Mouse (Mus musculus) T-helper 17 cell (primary cell): ENCODE measurements around the gene Diaph3.
"Not testable (repeated sequence)": the region's sequence is repeated elsewhere in the genome, so short reads cannot be mapped to it uniquely, and the experiment has no call there.

Source experiments
- in situ Hi-C, 2 experiments: fragments of 300-600 bp; cut with MboI, MseI; formaldehyde crosslinking; loops; 1 replicate in 1 of 2; 2 replicates in 1 of 2; pipeline ENCODE4 v1.15.1; 2025; ENCODE audit warnings: high pct_unique_total_duplicates in 2 of 2

Gene Diaph3

GRCm38 (mm10) chr14:87084906-87085305 lies 56.1 kb downstream of the Diaph3 start:
- in situ Hi-C loops = not testable (repeated sequence)

GRCm38 (mm10) chr14:87083911-87084310 lies 57.1 kb downstream of the Diaph3 start:
- in situ Hi-C loops = no loop called here

GRCm38 (mm10) chr14:87079725-87080124 lies 61.3 kb downstream of the Diaph3 start:
- in situ Hi-C loops = no loop called here

DNA sequence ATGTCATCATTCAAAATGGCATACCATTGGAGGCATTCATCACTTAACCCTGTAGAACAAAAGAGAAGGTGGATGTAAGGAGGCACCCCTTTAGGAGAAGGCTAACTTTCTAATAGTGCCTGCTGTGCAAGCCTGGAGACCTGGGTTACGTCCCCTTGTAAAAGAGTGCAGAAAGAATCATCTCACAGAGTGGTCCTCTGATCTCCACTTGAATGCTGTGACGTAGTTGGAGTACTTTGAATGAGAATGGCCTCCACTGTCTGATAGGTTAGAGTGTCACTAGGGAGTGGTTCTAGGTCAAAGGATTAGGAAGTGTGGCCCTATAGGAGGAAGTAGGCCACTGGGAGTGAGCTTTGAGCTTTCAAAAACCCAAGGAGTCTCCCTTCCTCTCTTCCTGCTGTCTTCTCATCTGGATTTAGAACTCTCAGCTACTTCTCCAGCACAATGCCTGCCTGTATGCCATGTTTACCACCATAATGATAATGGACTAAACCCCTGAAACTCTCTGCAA lies 66.0 kb downstream of the Diaph3 start:
- in situ Hi-C loops = no loop called here

- in situ Hi-C loops = no loop called here
Observed at GRCm38 (mm10) chr14:87064281-87064680, 76.8 kb downstream of the Diaph3 start.

DNA sequence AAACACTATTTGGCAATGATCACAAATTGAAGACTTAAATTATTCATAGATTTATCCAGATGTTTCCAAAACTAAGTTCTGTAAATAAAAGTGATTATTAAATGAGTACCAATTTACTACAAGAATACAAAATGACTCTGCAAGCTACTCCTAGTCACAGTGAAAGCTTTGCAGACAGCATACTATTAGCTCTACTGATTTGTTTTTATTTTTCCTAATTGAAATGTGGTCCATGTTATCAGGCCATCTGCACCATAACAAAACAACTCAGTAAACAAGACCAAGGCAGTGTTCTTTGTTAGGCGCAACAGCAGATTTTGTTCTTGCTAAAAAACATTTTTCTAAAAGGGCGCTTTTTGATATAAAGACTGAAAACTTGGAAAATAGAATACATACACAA lies 84.9 kb downstream of the Diaph3 start:
- in situ Hi-C loops = no loop called here

DNA sequence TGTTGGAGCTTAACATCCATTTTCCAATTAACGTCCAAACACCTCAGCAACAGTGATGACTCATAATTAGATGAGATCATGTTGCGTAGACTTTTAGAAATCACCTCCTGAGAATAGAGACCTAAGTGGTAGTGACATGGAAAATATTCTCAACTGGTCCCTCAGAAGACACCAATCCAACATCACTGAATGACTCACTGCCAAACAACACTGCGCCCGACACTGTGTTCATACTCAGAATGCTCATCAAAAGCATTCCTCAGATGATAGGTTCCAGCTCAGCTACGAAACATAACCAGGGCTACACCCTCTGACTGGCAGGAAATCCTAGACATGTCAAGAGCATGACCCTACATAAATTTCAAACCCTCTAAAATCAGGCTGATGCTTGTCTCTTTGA lies 89.8 kb downstream of the Diaph3 start:
- in situ Hi-C loops = no loop called here

- in situ Hi-C loops = loop anchor here in 1 of 2 experiments (10.0 kb wide), 1 partner anchor 790 kb away; no protein-coding TSS in a partner anchor
Observed at GRCm38 (mm10) chr14:87044401-87044806, 96.6 kb downstream of the Diaph3 start.

DNA sequence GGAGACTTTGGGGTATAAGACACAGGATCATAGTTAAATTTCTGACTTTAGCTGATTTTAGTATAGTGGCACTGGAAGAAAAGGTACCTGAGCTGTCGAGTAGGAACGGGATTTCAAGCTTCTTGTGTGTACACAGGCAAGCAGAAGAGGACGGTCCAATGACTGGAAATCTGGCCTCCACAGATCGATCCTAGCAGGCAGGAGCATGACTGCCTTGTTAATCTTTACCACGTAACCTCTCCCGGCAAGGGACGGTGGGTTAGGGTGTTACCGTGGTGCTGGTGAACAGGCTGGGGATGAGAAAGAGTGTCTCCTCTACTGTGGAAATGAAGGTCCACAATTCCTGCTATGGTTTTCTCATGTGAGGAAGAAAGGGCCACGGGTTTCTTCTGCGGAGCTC lies 120.8 kb downstream of the Diaph3 start:
- in situ Hi-C loops = no loop called here

GRCm38 (mm10) chr14:87019687-87020086 lies 121.3 kb downstream of the Diaph3 start:
- in situ Hi-C loops = no loop called here

DNA sequence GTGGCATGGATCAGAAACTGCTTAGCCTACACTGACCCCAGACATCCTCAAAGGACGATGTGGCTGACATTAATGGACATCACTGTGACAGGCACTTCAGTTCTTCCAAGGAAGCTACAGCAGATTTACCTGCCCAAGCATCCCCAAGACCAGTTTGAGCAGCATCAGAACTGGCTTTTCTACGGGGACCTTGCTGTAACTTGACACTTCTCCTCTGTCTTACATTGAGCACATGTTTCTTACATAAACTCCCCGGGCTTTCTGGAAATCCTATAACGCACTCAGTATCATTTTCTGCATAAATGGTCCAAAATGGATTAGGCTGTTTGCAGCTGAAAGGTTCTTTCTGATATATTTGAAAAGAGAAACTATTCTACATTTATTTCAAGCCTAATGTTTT lies 143.7 kb downstream of the Diaph3 start:
- in situ Hi-C loops = no loop called here

GRCm38 (mm10) chr14:86951169-86951568 lies 189.9 kb downstream of the Diaph3 start:
- in situ Hi-C loops = no loop called here

GRCm38 (mm10) chr14:86937953-86938352 lies 203.1 kb downstream of the Diaph3 start:
- in situ Hi-C loops = loop anchor here in 1 of 2 experiments (25.0 kb wide), 1 partner anchor 1726 kb away; no protein-coding TSS in a partner anchor

- in situ Hi-C loops = loop anchor here in 1 of 2 experiments (25.0 kb wide), 1 partner anchor 1724 kb away; no protein-coding TSS in a partner anchor
Observed at GRCm38 (mm10) chr14:86936424-86936823, 204.6 kb downstream of the Diaph3 start.

DNA sequence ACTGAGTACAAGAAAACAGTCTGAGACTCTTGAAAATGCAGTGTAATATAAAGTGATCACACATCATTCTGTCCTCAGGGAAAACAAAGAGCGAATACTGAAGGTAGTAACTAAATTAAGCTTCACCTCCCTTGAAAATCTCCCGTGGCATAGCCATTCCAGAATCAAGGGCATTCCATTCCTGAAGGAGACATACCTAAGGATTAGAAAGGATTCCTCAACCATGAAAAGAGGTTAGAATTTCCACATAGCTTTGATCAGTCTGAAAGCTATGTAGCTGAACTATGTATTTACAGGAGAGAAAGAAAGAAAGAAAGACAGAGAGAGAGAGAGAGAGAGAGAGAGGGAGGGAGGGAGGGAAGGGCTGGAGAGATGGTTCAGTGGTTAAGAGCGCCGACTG lies 210.3 kb downstream of the Diaph3 start:
- in situ Hi-C loops = loop anchor here in 1 of 2 experiments (25.0 kb wide), 1 partner anchor 1718 kb away; no protein-coding TSS in a partner anchor

DNA sequence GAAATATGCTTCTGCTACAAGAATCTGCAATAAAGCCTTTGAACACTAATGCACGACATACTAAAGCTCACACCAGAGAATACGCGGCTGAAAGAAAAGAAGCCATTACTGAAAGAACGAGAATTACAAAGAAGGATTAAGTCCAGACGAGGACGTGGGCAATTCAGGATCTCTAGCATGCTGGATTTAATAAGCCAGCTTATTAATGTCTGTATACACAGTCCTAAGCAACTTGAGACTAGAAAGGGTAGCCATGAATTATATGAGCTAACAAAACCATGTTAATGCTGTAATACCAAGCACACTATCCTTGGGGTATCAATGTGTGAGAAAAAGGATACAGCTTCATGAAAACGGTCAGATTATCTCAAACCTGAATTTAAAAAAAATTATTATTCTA lies 214.2 kb downstream of the Diaph3 start:
- in situ Hi-C loops = loop anchor here in 1 of 2 experiments (25.0 kb wide), 1 partner anchor 1715 kb away; no protein-coding TSS in a partner anchor

- in situ Hi-C loops = loop anchor here in 1 of 2 experiments (25.0 kb wide), 1 partner anchor 712 kb away; no protein-coding TSS in a partner anchor
Observed at GRCm38 (mm10) chr14:86898898-86899297, 242.1 kb downstream of the Diaph3 start.

DNA sequence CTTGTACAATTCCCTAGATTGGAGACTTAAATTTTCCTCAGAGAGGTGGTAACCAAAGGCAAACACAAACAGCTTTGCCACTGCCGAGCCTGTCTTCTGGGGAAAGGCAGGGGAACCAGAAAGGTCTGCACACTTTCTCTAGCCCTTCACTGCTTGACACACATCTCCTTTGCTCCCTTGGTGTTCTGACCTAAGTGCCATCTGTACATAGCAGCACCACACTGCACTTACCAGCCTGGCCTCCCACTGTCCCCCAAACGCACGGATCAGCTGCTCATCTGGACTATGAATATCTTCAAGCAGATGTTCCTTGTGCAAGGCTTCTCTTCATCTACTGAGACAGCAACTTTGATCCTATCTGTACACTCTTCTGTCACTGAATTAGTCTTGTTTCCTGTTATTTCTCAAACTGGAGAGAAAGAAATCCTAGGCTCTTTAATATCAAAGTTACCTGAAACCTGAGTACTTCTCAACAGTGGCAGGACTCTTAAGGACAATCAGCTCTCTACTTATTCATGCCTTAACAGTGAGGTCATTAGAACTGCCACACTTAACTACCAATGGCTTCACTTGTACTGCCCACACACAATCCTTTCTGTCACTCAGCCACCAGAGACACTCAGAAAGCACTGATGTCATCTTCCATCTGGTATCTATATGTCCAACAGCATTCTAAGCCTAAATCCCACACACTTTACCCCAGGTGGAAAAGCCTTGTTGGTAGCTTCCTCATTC lies 251.8 kb downstream of the Diaph3 start:
- in situ Hi-C loops = loop anchor here in 1 of 2 experiments (25.0 kb wide), 1 partner anchor 702 kb away; no protein-coding TSS in a partner anchor

- in situ Hi-C loops = loop anchor here in 1 of 2 experiments (25.0 kb wide), 1 partner anchor 698 kb away; no protein-coding TSS in a partner anchor
Observed at GRCm38 (mm10) chr14:86885417-86886098, 255.5 kb downstream of the Diaph3 start.

GRCm38 (mm10) chr14:86869536-86869935 lies 271.5 kb downstream of the Diaph3 start:
- in situ Hi-C loops = no loop called here

DNA sequence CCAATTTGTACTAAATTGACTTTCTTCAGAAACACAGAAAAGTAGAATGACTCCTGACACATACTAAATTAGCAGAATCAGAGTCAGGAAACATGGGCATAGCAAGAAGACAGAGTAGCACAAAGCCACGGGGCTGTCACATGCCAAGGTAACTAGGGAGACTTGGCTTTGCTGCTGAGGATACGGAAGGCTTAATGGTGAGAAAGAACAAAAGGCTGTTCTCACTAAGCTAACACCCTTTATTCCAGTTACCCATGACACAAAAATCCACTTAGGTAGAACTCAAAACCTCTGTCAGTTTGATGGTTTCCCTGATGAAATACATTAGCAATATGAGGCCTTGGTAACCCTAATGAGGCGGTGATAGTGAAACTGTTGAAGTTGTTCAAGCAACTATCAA lies 273.9 kb downstream of the Diaph3 start:
- in situ Hi-C loops = no loop called here

DNA sequence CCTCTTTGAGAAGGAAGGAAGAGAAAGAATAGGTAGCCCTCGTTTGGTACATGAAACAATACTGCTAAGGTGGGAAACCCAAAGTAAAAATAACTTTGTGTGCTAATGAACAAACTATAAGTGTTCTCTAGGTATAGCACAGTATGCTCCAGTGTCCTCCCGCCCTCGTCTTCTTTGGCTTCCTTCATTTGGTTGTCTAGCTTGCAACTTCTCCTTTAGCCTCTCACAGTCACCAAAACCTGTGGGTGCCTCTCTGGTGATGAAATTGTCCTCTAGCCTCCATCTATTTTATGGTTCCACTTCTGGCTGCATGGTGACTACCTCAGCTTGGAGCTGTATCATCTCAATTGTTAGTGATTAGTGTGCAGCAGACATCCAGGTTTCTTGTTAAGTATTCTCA lies 277.0 kb downstream of the Diaph3 start:
- in situ Hi-C loops = no loop called here
